Mouse (Mus musculus) embryonic facial prominence, embryonic 14.5 days (tissue): ENCODE measurements around the gene Spink2. TPM values are rescaled to one million over a fixed set of nuclear protein-coding genes. Genes with fewer than 3 reads are reported as not detected.

ENCODE experiments used
- ATAC-seq: fragments of 200-750 bp; cut with Nextera tagmentation; 2 replicates; pipeline ENCODE4 v1.8.0; 2017; ENCODE audit warnings: low read depth, moderate number of reproducible peaks, moderate TSS enrichment
- DNase-seq: peaks from one replicate; pipeline ENCODE4 v3.0.0-alpha.2; 2015; ENCODE audit warnings: low spot score
- H3K27ac ChIP-seq: fragments of 300-500 bp; sonication (generic); replicated peaks from 2 replicates; pipeline ENCODE4 v1.5.1; 2014; ENCODE audit warnings: low read depth, mild to moderate bottlenecking, low read length, moderate library complexity
- H3K27me3 ChIP-seq: fragments of 300-500 bp; sonication (generic); replicated peaks from 2 replicates; pipeline ENCODE4 v1.6.1; 2014; ENCODE audit warnings: low read length; ENCODE audit not compliant: control insufficient read depth, insufficient read depth
- H3K36me3 ChIP-seq: fragments of 300-500 bp; sonication (generic); 2 replicates; pipeline ENCODE4 v1.6.1; 2014; ENCODE audit warnings: low read length, mixed read lengths; ENCODE audit not compliant: control insufficient read depth, insufficient read depth
- H3K4me1 ChIP-seq: fragments of 300-500 bp; sonication (generic); 2 replicates; pipeline ENCODE4 v1.6.1; 2014; ENCODE audit warnings: antibody characterized with exemption, low read length; ENCODE audit not compliant: control insufficient read depth, insufficient read depth
- H3K4me2 ChIP-seq: fragments of 300-500 bp; sonication (generic); 2 replicates; pipeline ENCODE4 v1.6.1; 2014; ENCODE audit warnings: low read depth, mild to moderate bottlenecking, low read length, moderate library complexity, mixed read lengths
- H3K4me3 ChIP-seq: fragments of 300-500 bp; sonication (generic); 2 replicates; pipeline ENCODE4 v1.5.1; 2014; ENCODE audit warnings: low read depth, mild to moderate bottlenecking, low read length
- H3K9ac ChIP-seq: fragments of 300-500 bp; sonication (generic); 2 replicates; pipeline ENCODE4 v1.6.1; 2014; ENCODE audit warnings: low read depth, mild to moderate bottlenecking, low read length, moderate library complexity, mixed read lengths
- H3K9me3 ChIP-seq: fragments of 300-500 bp; sonication (generic); 2 replicates; pipeline ENCODE4 v1.6.1; 2016; ENCODE audit warnings: low read length; ENCODE audit not compliant: control insufficient read depth
- WGBS: fragments of 180-500 bp; shearing (Covaris S2); extraction: QIAGEN DNeasy Blood & Tissue Kit; methylation state at CpG from one replicate; pipeline ENCODE4 v1.1.7; 2014; 5-methylcytosine and 5-hydroxymethylcytosine counted together
- polyA plus RNA-seq: library from polyadenylated mRNA; unstranded; fragments of >200 nt; fragmentation: Nextera tagmentation; extraction: Ambion mirVana; gene quantifications from 2 replicates; pipeline ENCODE4 v1.2.1, GENCODE M21; 2014

Gene Spink2
- polyA plus RNA-seq = 3.9 and 4.7 TPM in 2 replicates

GRCm38 (mm10) chr5:77211236-77211635 is at the start of gene Spink2:
Spink2 (minus strand) TSS chr5:77211471.
- Histone ChIP-seq H3K4me2 (peak within 1 kb of the TSS; percentile 52), H3K9me3 (no peaks in the 10 kb centered on the region), H3K27me3 (no peaks in the 10 kb centered on the region), H3K4me3 (peak within 1 kb of the TSS; percentile 16), H3K36me3 (no peaks in the 10 kb centered on the region), H3K9ac (peak within 1 kb of the TSS; percentile 5; the same call in 1 of the 2 replicates), H3K4me1 (0 out of 2 replicates have a peak, but pooled peaks cover 6% of the 10 kb centered on the region), H3K27ac (no peak within 1 kb of the TSS)
- ATAC-seq (peak; percentile 70; the same call in 1 of the 2 replicates), DNase-seq (peak; percentile 29)
- 6% methylated on average over 18 of the region's 18 CpGs for WGBS

- Histone ChIP-seq H3K9ac (no peak overlapping the region), H3K27me3 (no peaks in the 10 kb centered on the region), H3K4me1 (no peaks in the 10 kb centered on the region), H3K9me3 (no peaks in the 10 kb centered on the region), H3K4me3 (no peak overlapping the region), H3K4me2 (no peak overlapping the region), H3K27ac (no peak overlapping the region), H3K36me3 (no peaks in the 10 kb centered on the region)
- ATAC-seq = no peak
- 55% methylated on average over 6 of the region's 6 CpGs for WGBS
- DNase-seq = no peak
Measured at GRCm38 (mm10) chr5:77260141-77260540, 48.9 kb upstream of the Spink2 start.

GRCm38 (mm10) chr5:77259315-77259714 is 48.0 kb upstream of the Spink2 start:
- no peak for DNase-seq
- H3K9me3 ChIP-seq = no peaks in the 10 kb centered on the region
- no peak overlapping the region for H3K9ac ChIP-seq

GRCm38 (mm10) chr5:77257603-77258002 is 46.3 kb upstream of the Spink2 start:
- Histone ChIP-seq H3K9me3 (no peaks in the 10 kb centered on the region), H3K9ac (no peak overlapping the region), H3K27ac (no peak overlapping the region), H3K4me2 (no peak overlapping the region), H3K4me1 (no peaks in the 10 kb centered on the region), H3K4me3 (no peak overlapping the region), H3K27me3 (no peaks in the 10 kb centered on the region), H3K36me3 (no peaks in the 10 kb centered on the region)
- ATAC-seq (no peak), DNase-seq (no peak)
- 72% methylated on average over 3 of the region's 3 CpGs for WGBS

More at GRCm38 (mm10) chr5:77259315-77259714, 48.0 kb upstream of the Spink2 start:
- no peak for ATAC-seq
- no peak overlapping the region for H3K27ac ChIP-seq
- H3K4me3 ChIP-seq = no peak overlapping the region
- no peaks in the 10 kb centered on the region for H3K27me3 ChIP-seq
- no peaks in the 10 kb centered on the region for H3K4me1 ChIP-seq
- no peaks in the 10 kb centered on the region for H3K36me3 ChIP-seq
- H3K4me2 ChIP-seq = no peak overlapping the region

- Histone ChIP-seq H3K4me1 (no peaks in the 10 kb centered on the region), H3K36me3 (no peaks in the 10 kb centered on the region), H3K27me3 (no peaks in the 10 kb centered on the region), H3K9me3 (no peaks in the 10 kb centered on the region), H3K4me3 (no peak overlapping the region), H3K9ac (no peak overlapping the region; the same call in 1 of the 2 replicates), H3K27ac (no peak overlapping the region), H3K4me2 (no peak overlapping the region)
- WGBS = 65% methylated on average over 3 of the region's 3 CpGs
- no peak for ATAC-seq
- no peak for DNase-seq
Measured at GRCm38 (mm10) chr5:77254402-77254801, 43.1 kb upstream of the Spink2 start.

- H3K4me2 ChIP-seq = no peak overlapping the region
- H3K27ac ChIP-seq = no peak overlapping the region
- no peaks in the 10 kb centered on the region for H3K36me3 ChIP-seq
- ATAC-seq (no peak), DNase-seq (no peak)
- H3K4me3 ChIP-seq = no peak overlapping the region
- no peaks in the 10 kb centered on the region for H3K4me1 ChIP-seq
- H3K27me3 ChIP-seq = no peaks in the 10 kb centered on the region
- 81% methylated on average over 1 of the region's 1 CpGs for WGBS
- H3K9me3 ChIP-seq = no peaks in the 10 kb centered on the region
- H3K9ac ChIP-seq = no peak overlapping the region
Measured at GRCm38 (mm10) chr5:77253154-77253553, 41.9 kb upstream of the Spink2 start.

GRCm38 (mm10) chr5:77252115-77252827 is 41.0 kb upstream of the Spink2 start:
- H3K4me1 ChIP-seq = no peaks in the 10 kb centered on the region
- H3K4me2 ChIP-seq = no peak overlapping the region
- no peak overlapping the region for H3K9ac ChIP-seq
- H3K27ac ChIP-seq = no peak overlapping the region
- no peaks in the 10 kb centered on the region for H3K27me3 ChIP-seq
- H3K36me3 ChIP-seq = no peaks in the 10 kb centered on the region
- no peak for ATAC-seq
- H3K9me3 ChIP-seq = no peaks in the 10 kb centered on the region
- H3K4me3 ChIP-seq = no peak overlapping the region
- 59% methylated on average over 8 of the region's 8 CpGs for WGBS
- peak; percentile 23 for DNase-seq

GRCm38 (mm10) chr5:77251656-77252055 is 40.4 kb upstream of the Spink2 start:
- H3K4me3 ChIP-seq = no peak overlapping the region
- H3K9me3 ChIP-seq = no peaks in the 10 kb centered on the region
- no peaks in the 10 kb centered on the region for H3K4me1 ChIP-seq
- 44% methylated on average over 5 of the region's 5 CpGs for WGBS
- no peak for DNase-seq
- H3K27me3 ChIP-seq = no peaks in the 10 kb centered on the region
- no peak for ATAC-seq
- no peak overlapping the region for H3K9ac ChIP-seq
- no peaks in the 10 kb centered on the region for H3K36me3 ChIP-seq
- H3K4me2 ChIP-seq = no peak overlapping the region
- H3K27ac ChIP-seq = no peak overlapping the region

GRCm38 (mm10) chr5:77250083-77250482 is 38.8 kb upstream of the Spink2 start:
- Histone ChIP-seq H3K4me1 (0 out of 2 replicates have a peak, but pooled peaks cover 7% of the 10 kb centered on the region), H3K9ac (no peak overlapping the region), H3K4me2 (no peak overlapping the region), H3K4me3 (no peak overlapping the region), H3K27ac (no peak overlapping the region), H3K9me3 (no peaks in the 10 kb centered on the region), H3K27me3 (no peaks in the 10 kb centered on the region), H3K36me3 (no peaks in the 10 kb centered on the region)
- WGBS = 77% methylated on average over 9 of the region's 9 CpGs
- ATAC-seq (no peak), DNase-seq (no peak)
